8 mouse cellular contexts compared by ENCODE assay signal in the genomic region with DNA sequence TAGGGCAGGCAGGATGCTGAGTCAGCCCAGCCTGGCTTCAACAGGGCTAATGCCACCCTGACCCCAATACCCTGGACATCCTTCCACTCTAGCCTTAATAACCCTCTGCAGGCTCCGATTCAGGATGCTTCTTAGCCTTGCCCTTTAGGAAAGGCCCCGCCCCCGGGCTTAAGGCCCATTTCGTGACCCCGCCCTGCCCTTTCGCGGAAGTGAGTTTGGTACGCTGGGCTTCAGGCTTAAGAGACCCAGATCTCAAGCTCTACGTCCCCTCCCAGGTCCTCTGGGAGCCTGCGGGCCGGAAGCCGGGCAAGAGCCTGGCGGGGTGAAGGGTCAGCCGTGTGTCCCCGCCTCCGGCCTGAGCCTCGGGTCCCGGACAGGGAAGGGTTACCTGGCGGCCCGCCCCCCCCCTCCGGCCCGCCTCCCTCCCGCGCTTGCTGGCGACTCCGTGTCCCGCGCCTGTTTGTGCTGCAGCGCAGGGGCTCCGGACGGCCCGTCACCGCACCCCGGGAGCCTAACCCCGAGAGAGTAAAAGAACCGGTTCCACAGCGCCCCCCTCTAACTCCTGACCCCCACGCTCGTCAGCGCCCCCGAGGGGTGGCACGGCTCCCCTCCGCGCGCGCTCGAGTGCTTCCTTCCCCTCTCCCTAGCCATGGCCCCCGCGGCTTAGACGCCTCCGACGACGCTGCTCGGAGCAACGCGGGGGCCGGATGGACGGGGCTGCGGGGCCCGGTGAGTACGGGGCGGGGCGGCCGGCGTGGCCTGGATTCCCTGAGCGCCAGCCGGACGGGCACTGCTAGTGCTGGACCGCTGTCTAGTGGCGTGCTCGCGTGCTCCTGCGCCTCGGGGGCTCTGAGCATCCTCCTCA. TPM values are rescaled to one million over a fixed set of nuclear protein-coding genes. Genes with fewer than 3 reads are reported as not detected.
DNase-seq lines count a peak whose midpoint lies in the region; ATAC-seq and TF ChIP-seq lines count a peak whose summit lies in the region.

A gene (minus strand): TSS at position 133 of the 865 bp plus-strand sequence.
A gene (plus strand): TSS at position 329 of the 865 bp plus-strand sequence.

- peak within 1 kb of the TSS; percentile 91 for H3K27ac ChIP-seq in intestine, embryonic 15.5 days
- 0 out of 2 replicates have a peak within 1 kb of the TSS, but pooled peaks have one; percentile 20 for H3K27ac ChIP-seq in midbrain, postnatal 0 days (ENCODE audit: low read depth, low read length)

- H3K36me3 ChIP-seq in intestine, embryonic 15.5 days: peaks cover 10% of the 10 kb centered on the region; the same call in 1 of the 2 replicates
- peaks cover 21% of the 10 kb centered on the region for H3K36me3 ChIP-seq in midbrain, postnatal 0 days (ENCODE audit: insufficient read depth, low read length)

- peak; percentile 87 for ATAC-seq in intestine, embryonic 15.5 days
- peak; percentile 53; the same call in 1 of the 2 replicates for ATAC-seq in midbrain, postnatal 0 days (ENCODE audit: low FRiP score)

- WGBS in intestine, embryonic 15.5 days: under 1% methylated on average over 74 of the region's 74 CpGs
- WGBS in midbrain, postnatal 0 days: under 1% methylated on average over 65 of the region's 74 CpGs

- peak within 1 kb of the TSS; percentile 83 for H3K4me2 ChIP-seq in intestine, embryonic 15.5 days (replicated peaks)
- H3K4me2 ChIP-seq in midbrain, postnatal 0 days (ENCODE audit: low read depth, low read length, poor library complexity, severe bottlenecking): peak within 1 kb of the TSS; percentile 61

- TF ChIP-seq CTCF in midbrain, postnatal 0 days (IDR thresholded peaks at IDR 0.05): peak; percentile 44

- peak within 1 kb of the TSS; percentile 88 for H3K9ac ChIP-seq in intestine, embryonic 15.5 days
- peak within 1 kb of the TSS; percentile 53 for H3K9ac ChIP-seq in midbrain, postnatal 0 days (replicated peaks; ENCODE audit: low read length, poor library complexity, severe bottlenecking)

- H3K4me3 ChIP-seq in intestine, embryonic 15.5 days (replicated peaks): peak within 1 kb of the TSS; percentile 88
- peak within 1 kb of the TSS; percentile 47 for H3K4me3 ChIP-seq in midbrain, postnatal 0 days (ENCODE audit: low read depth, low read length)

- no peaks in the 10 kb centered on the region for H3K9me3 ChIP-seq in intestine, embryonic 15.5 days
- no peaks in the 10 kb centered on the region for H3K9me3 ChIP-seq in midbrain, postnatal 0 days (ENCODE audit: low read length)

- H3K4me1 ChIP-seq in intestine, embryonic 15.5 days (replicated peaks): peaks cover 20% of the 10 kb centered on the region
- no peaks in the 10 kb centered on the region for H3K4me1 ChIP-seq in midbrain, postnatal 0 days (ENCODE audit: insufficient read depth, low read length)

- H3K27me3 ChIP-seq in intestine, embryonic 15.5 days (replicated peaks): no peaks in the 10 kb centered on the region
- no peaks in the 10 kb centered on the region for H3K27me3 ChIP-seq in midbrain, postnatal 0 days (ENCODE audit: insufficient read depth, low read length)

- DNase-seq in urinary bladder, adult 18-20 months (ENCODE audit: low spot score in 2 of 2): peak; percentile 86 to 93
- DNase-seq in urinary bladder, postnatal 10 days (ENCODE audit: low spot score): no peak
- DNase-seq in embryo, embryonic 10.5 days (ENCODE audit: low spot score): peak; percentile 91
- peak; percentile 80 to 90 for DNase-seq in gastrocnemius, postnatal 4 days (ENCODE audit: low spot score in 2 of 2)
- peak; percentile 89 for DNase-seq in liver
- peak; percentile 56 for DNase-seq in midbrain, postnatal 0 days (ENCODE audit: low spot score)
- DNase-seq in spleen, postnatal 4 days (ENCODE audit: low spot score in 2 of 2): peak; percentile 88 to 93

RNA-seq across cellular contexts. Expression of the first gene that starts in this region (rescaled TPM):
- 1 to 10 TPM; 4.4 to 4.9 TPM for total RNA-seq in gastrocnemius, postnatal 4 days (2021)
- polyA plus RNA-seq in intestine, embryonic 15.5 days (2015; fragmentation: Nextera tagmentation; extraction: Ambion mirVana): 2.7 and 3.3 TPM in 2 replicates
- total RNA-seq in midbrain, postnatal 0 days (2014; rRNA removed): 3.0 and 6.3 TPM in 2 replicates
- 2.7 and 3.5 TPM in 2 replicates for polyA plus RNA-seq in midbrain, postnatal 0 days (2015; fragmentation: Nextera tagmentation; extraction: Ambion mirVana)

RNA-seq across cellular contexts. Expression of the second gene that starts in this region (rescaled TPM):
- 10 to 100 TPM; 24.3 to 26.7 TPM for total RNA-seq in gastrocnemius, postnatal 4 days (2021)
- polyA plus RNA-seq in intestine, embryonic 15.5 days (2015; fragmentation: Nextera tagmentation; extraction: Ambion mirVana): 24.2 and 28.4 TPM in 2 replicates
- total RNA-seq in midbrain, postnatal 0 days (2014; rRNA removed): 6.3 and 9.3 TPM in 2 replicates
- polyA plus RNA-seq in midbrain, postnatal 0 days (2015; fragmentation: Nextera tagmentation; extraction: Ambion mirVana): 8.7 and 9.0 TPM in 2 replicates
